Mouse (Mus musculus): ENCODE measurements around the gene Itpkc.

GRCm38 (mm10) chr7:27227676-27228075, 785 bp downstream of the Itpkc start:
- no peak for TF ChIP-seq CTCF (IDR thresholded peaks at IDR 0.05; ENCODE audit: borderline replicate concordance, insufficient read depth, low read depth, low read length)
- TF ChIP-seq POLR2A (IDR thresholded peaks at IDR 0.05; ENCODE audit: borderline replicate concordance, insufficient read depth, low read length) = no peak
